Mouse (Mus musculus) brain, embryonic 14.5 days (tissue): ENCODE measurements around the gene Them5.

Experiments
- CTCF ChIP-seq: fragments of 200-500 bp; IDR thresholded peaks from 2 replicates; pipeline ENCODE4 v1.5.1; 2012; ENCODE audit warnings: inconsistent platforms, mild to moderate bottlenecking, moderate library complexity, borderline replicate concordance; ENCODE audit not compliant: insufficient read depth, insufficient read length; ENCODE audit errors: extremely low read depth
- POLR2A ChIP-seq: fragments of 200-500 bp; IDR thresholded peaks from 2 replicates; pipeline ENCODE4 v1.6.1; 2012; ENCODE audit warnings: mild to moderate bottlenecking, inconsistent platforms, borderline replicate concordance; ENCODE audit not compliant: poor library complexity, insufficient read depth, insufficient read length, severe bottlenecking; ENCODE audit errors: extremely low read depth

GRCm38 (mm10) chr3:94310911-94311310 is 31.0 kb upstream of the Them5 start:
- TF ChIP-seq CTCF (no peak), POLR2A (no peak)
